Mouse (Mus musculus): Measurements from ENCODE around the gene Slc8a1. TPM values are rescaled to one million over a fixed set of nuclear protein-coding genes. Genes with fewer than 3 reads are reported as not detected.

The Slc8a1 gene
- polyA plus RNA-seq, 1 experiment from 2014 or later = 18.6 TPM

- Histone ChIP-seq H3K4me3 (no peak overlapping the region), H3K36me3 (no peaks in the 10 kb centered on the region), H3K4me2 (no peak overlapping the region), H3K27ac (replicated peaks) (no peak overlapping the region), H3K4me1 (replicated peaks) (peaks cover 4% of the 10 kb centered on the region; the same call in 1 of the 2 replicates), H3K27me3 (no peaks in the 10 kb centered on the region), H3K9ac (no peak overlapping the region), H3K9me3 (no peaks in the 10 kb centered on the region)
- no peak for ATAC-seq (ENCODE audit: low FRiP score, low read depth)
- WGBS = 46% methylated on average over 2 of the region's 2 CpGs
Observed at GRCm38 (mm10) chr17:81394124-81394523, 344.1 kb downstream of the Slc8a1 start.

GRCm38 (mm10) chr17:81393040-81393439 lies 345.1 kb downstream of the Slc8a1 start:
- Histone ChIP-seq H3K27ac (replicated peaks) (no peak overlapping the region), H3K27me3 (no peaks in the 10 kb centered on the region), H3K4me1 (replicated peaks) (peaks cover 4% of the 10 kb centered on the region; the same call in 1 of the 2 replicates), H3K9ac (no peak overlapping the region), H3K36me3 (peaks cover 4% of the 10 kb centered on the region), H3K9me3 (no peaks in the 10 kb centered on the region), H3K4me2 (no peak overlapping the region), H3K4me3 (no peak overlapping the region)
- no peak for ATAC-seq (ENCODE audit: low FRiP score, low read depth)
- WGBS = 90% methylated on average over 4 of the region's 4 CpGs

- H3K27ac ChIP-seq (replicated peaks) = no peak overlapping the region
- H3K27me3 ChIP-seq = no peaks in the 10 kb centered on the region
- H3K4me1 ChIP-seq (replicated peaks) = peaks cover 4% of the 10 kb centered on the region; the same call in 1 of the 2 replicates
- H3K4me2 ChIP-seq = no peak overlapping the region
- no peak overlapping the region for H3K9ac ChIP-seq
- WGBS = 88% methylated on average over 7 of the region's 7 CpGs
- peaks cover 11% of the 10 kb centered on the region for H3K36me3 ChIP-seq
- no peaks in the 10 kb centered on the region for H3K9me3 ChIP-seq
- no peak for ATAC-seq (ENCODE audit: low FRiP score, low read depth)
- no peak overlapping the region for H3K4me3 ChIP-seq
Observed at GRCm38 (mm10) chr17:81391478-81391877, 346.7 kb downstream of the Slc8a1 start.

GRCm38 (mm10) chr17:81390790-81391189 lies 347.4 kb downstream of the Slc8a1 start:
- ATAC-seq (ENCODE audit: low FRiP score, low read depth) = no peak
- no peak overlapping the region for H3K4me3 ChIP-seq

GRCm38 (mm10) chr17:81386118-81386517 lies 352.1 kb downstream of the Slc8a1 start:
- H3K9ac ChIP-seq = no peak overlapping the region
- H3K4me1 ChIP-seq (replicated peaks) = no peaks in the 10 kb centered on the region
- no peak overlapping the region for H3K4me2 ChIP-seq
- H3K4me3 ChIP-seq = no peak overlapping the region
- no peaks in the 10 kb centered on the region for H3K9me3 ChIP-seq
- peaks cover 11% of the 10 kb centered on the region for H3K36me3 ChIP-seq
- ATAC-seq (ENCODE audit: low FRiP score, low read depth) = no peak
- H3K27ac ChIP-seq (replicated peaks) = no peak overlapping the region
- no peaks in the 10 kb centered on the region for H3K27me3 ChIP-seq
- 92% methylated on average over 2 of the region's 2 CpGs for WGBS

More at GRCm38 (mm10) chr17:81390790-81391189, 347.4 kb downstream of the Slc8a1 start:
- 75% methylated on average over 3 of the region's 3 CpGs for WGBS
- Histone ChIP-seq H3K27ac (replicated peaks) (no peak overlapping the region), H3K27me3 (no peaks in the 10 kb centered on the region), H3K36me3 (peaks cover 11% of the 10 kb centered on the region), H3K9me3 (no peaks in the 10 kb centered on the region), H3K4me1 (replicated peaks) (peaks cover 4% of the 10 kb centered on the region; the same call in 1 of the 2 replicates), H3K4me2 (no peak overlapping the region), H3K9ac (no peak overlapping the region)

- WGBS = 80% methylated on average over 5 of the region's 5 CpGs
- H3K4me3 ChIP-seq = no peak overlapping the region
- no peak for ATAC-seq (ENCODE audit: low FRiP score, low read depth)
Observed at GRCm38 (mm10) chr17:81385476-81385875, 352.7 kb downstream of the Slc8a1 start.

GRCm38 (mm10) chr17:81383461-81383860 lies 354.7 kb downstream of the Slc8a1 start:
- no peak overlapping the region for H3K4me3 ChIP-seq
- H3K4me1 ChIP-seq (replicated peaks) = no peaks in the 10 kb centered on the region
- no peak for ATAC-seq (ENCODE audit: low FRiP score, low read depth)
- no peaks in the 10 kb centered on the region for H3K9me3 ChIP-seq
- H3K27ac ChIP-seq (replicated peaks) = no peak overlapping the region
- WGBS = 92% methylated on average over 4 of the region's 4 CpGs
- no peak overlapping the region for H3K9ac ChIP-seq
- H3K36me3 ChIP-seq = peaks cover 11% of the 10 kb centered on the region
- H3K27me3 ChIP-seq = no peaks in the 10 kb centered on the region
- H3K4me2 ChIP-seq = no peak overlapping the region

More at GRCm38 (mm10) chr17:81385476-81385875, 352.7 kb downstream of the Slc8a1 start:
- H3K9ac ChIP-seq = no peak overlapping the region
- no peaks in the 10 kb centered on the region for H3K27me3 ChIP-seq
- H3K9me3 ChIP-seq = no peaks in the 10 kb centered on the region
- H3K4me1 ChIP-seq (replicated peaks) = no peaks in the 10 kb centered on the region
- H3K4me2 ChIP-seq = no peak overlapping the region
- no peak overlapping the region for H3K27ac ChIP-seq (replicated peaks)
- peaks cover 11% of the 10 kb centered on the region for H3K36me3 ChIP-seq

GRCm38 (mm10) chr17:81378436-81378835 lies 359.7 kb downstream of the Slc8a1 start:
- no peak overlapping the region for H3K4me3 ChIP-seq
- H3K36me3 ChIP-seq = no peaks in the 10 kb centered on the region
- no peak overlapping the region for H3K27ac ChIP-seq (replicated peaks)
- no peaks in the 10 kb centered on the region for H3K27me3 ChIP-seq
- no peak for ATAC-seq (ENCODE audit: low FRiP score, low read depth)
- WGBS = 85% methylated on average over 7 of the region's 7 CpGs
- no peaks in the 10 kb centered on the region for H3K9me3 ChIP-seq
- H3K9ac ChIP-seq = no peak overlapping the region
- H3K4me1 ChIP-seq (replicated peaks) = 0 out of 2 replicates have a peak, but pooled peaks cover 4% of the 10 kb centered on the region
- H3K4me2 ChIP-seq = no peak overlapping the region

- no peaks in the 10 kb centered on the region for H3K9me3 ChIP-seq
- H3K36me3 ChIP-seq = no peaks in the 10 kb centered on the region
- ATAC-seq (ENCODE audit: low FRiP score, low read depth) = no peak
- H3K27ac ChIP-seq (replicated peaks) = no peak overlapping the region
- H3K4me3 ChIP-seq = no peak overlapping the region
- H3K27me3 ChIP-seq = no peaks in the 10 kb centered on the region
- WGBS = 45% methylated on average over 5 of the region's 5 CpGs
- no peak overlapping the region for H3K4me2 ChIP-seq
- H3K9ac ChIP-seq = no peak overlapping the region
- H3K4me1 ChIP-seq (replicated peaks) = 0 out of 2 replicates have a peak, but pooled peaks cover 4% of the 10 kb centered on the region
Observed at GRCm38 (mm10) chr17:81377757-81378299, 360.3 kb downstream of the Slc8a1 start.

- no peaks in the 10 kb centered on the region for H3K27me3 ChIP-seq
- no peaks in the 10 kb centered on the region for H3K9me3 ChIP-seq
- no peaks in the 10 kb centered on the region for H3K36me3 ChIP-seq
- H3K9ac ChIP-seq = no peak overlapping the region
- H3K27ac ChIP-seq (replicated peaks) = no peak overlapping the region
- no peak overlapping the region for H3K4me2 ChIP-seq
- 17% methylated on average over 1 of the region's 1 CpGs for WGBS
- 0 out of 2 replicates have a peak, but pooled peaks cover 4% of the 10 kb centered on the region for H3K4me1 ChIP-seq (replicated peaks)
- ATAC-seq (ENCODE audit: low FRiP score, low read depth) = no peak
- H3K4me3 ChIP-seq = no peak overlapping the region
Observed at GRCm38 (mm10) chr17:81377195-81377594, 361.0 kb downstream of the Slc8a1 start.

GRCm38 (mm10) chr17:81375901-81376300 lies 362.3 kb downstream of the Slc8a1 start:
- ATAC-seq (ENCODE audit: low FRiP score, low read depth) = no peak
- Histone ChIP-seq H3K4me2 (no peak overlapping the region), H3K27me3 (no peaks in the 10 kb centered on the region), H3K4me1 (replicated peaks) (0 out of 2 replicates have a peak, but pooled peaks cover 4% of the 10 kb centered on the region), H3K9ac (no peak overlapping the region), H3K4me3 (no peak overlapping the region), H3K27ac (replicated peaks) (no peak overlapping the region), H3K36me3 (no peaks in the 10 kb centered on the region), H3K9me3 (no peaks in the 10 kb centered on the region)
- 83% methylated on average over 6 of the region's 6 CpGs for WGBS

- Histone ChIP-seq H3K9ac (no peak overlapping the region), H3K4me3 (no peak overlapping the region), H3K27ac (replicated peaks) (no peak overlapping the region), H3K4me2 (no peak overlapping the region), H3K36me3 (no peaks in the 10 kb centered on the region), H3K27me3 (no peaks in the 10 kb centered on the region), H3K9me3 (no peaks in the 10 kb centered on the region), H3K4me1 (replicated peaks) (no peaks in the 10 kb centered on the region)
- no peak for ATAC-seq (ENCODE audit: low FRiP score, low read depth)
- WGBS = 75% methylated on average over 2 of the region's 2 CpGs
Observed at GRCm38 (mm10) chr17:81369036-81369435, 369.1 kb downstream of the Slc8a1 start.

GRCm38 (mm10) chr17:81368503-81368902 lies 369.7 kb downstream of the Slc8a1 start:
- no peak overlapping the region for H3K4me2 ChIP-seq
- no peak for ATAC-seq (ENCODE audit: low FRiP score, low read depth)
- no peaks in the 10 kb centered on the region for H3K27me3 ChIP-seq
- no peaks in the 10 kb centered on the region for H3K4me1 ChIP-seq (replicated peaks)
- no peaks in the 10 kb centered on the region for H3K9me3 ChIP-seq
- 75% methylated on average over 2 of the region's 2 CpGs for WGBS
- no peaks in the 10 kb centered on the region for H3K36me3 ChIP-seq
- H3K9ac ChIP-seq = no peak overlapping the region
- H3K4me3 ChIP-seq = no peak overlapping the region
- H3K27ac ChIP-seq (replicated peaks) = no peak overlapping the region
